Mouse (Mus musculus): Measurements from ENCODE around the gene Disp1.

DNA sequence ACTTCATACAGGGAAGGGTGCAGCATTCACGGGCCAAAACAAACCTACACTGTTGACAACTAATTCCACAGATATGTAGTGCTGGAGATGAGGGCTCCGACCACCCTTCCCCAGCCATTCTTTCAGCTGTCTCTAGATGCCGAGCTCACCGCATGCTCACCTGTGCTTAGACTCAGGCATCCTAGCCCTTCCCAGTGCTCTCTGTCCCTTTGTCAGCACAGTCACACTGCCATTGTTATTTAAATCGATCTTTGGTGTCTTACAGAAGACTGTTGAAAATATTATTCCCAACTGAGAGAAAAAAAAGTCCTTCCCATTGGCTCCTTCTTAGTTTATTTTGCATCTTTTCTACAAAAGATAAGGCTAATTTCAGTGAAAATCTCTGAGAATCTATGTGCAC, 36.6 kb downstream of the Disp1 start:
- TF ChIP-seq POLR2A (IDR thresholded peaks at IDR 0.05; ENCODE audit: control insufficient read depth, low read depth, low read length): no peak
- no peak for TF ChIP-seq CTCF (IDR thresholded peaks at IDR 0.05; ENCODE audit: control insufficient read depth, insufficient read depth, insufficient replicate concordance, low read depth, low read length)

Data from testis, adult 2 months (tissue).